Mouse (Mus musculus) adrenal gland, postnatal 10 days (tissue): ENCODE results near the gene 4930480E11Rik. TPM values are rescaled to one million over a fixed set of nuclear protein-coding genes. Genes with fewer than 3 reads are reported as not detected.
"Not testable (repeated sequence)": the region's sequence is repeated elsewhere in the genome, so short reads cannot be mapped to it uniquely, and the experiment has no call there.

Source experiments
- DNase-seq: peaks from one replicate; pipeline ENCODE4 v3.0.0; 2021; ENCODE audit warnings: mixed read lengths
- long read RNA-seq, 2 experiments: library from polyadenylated mRNA; stranded (forward); transcript quantifications; one replicate each; pipeline ENCODE4 v2.0.0; 2021
- total RNA-seq, 2 experiments: library from RNA; stranded (reverse); gene quantifications; 2 replicates each; pipeline ENCODE4 v1.2.3; 2021

Gene 4930480E11Rik
- total RNA-seq = not detected
- long read RNA-seq, experiment 1 = 0 reads
- long read RNA-seq, experiment 2 = 0 reads

GRCm38 (mm10) chrX:78369343-78369742, at the start of gene 4930480E11Rik:
4930480E11Rik (plus strand) TSS chrX:78369643.
- DNase-seq = no peak

- not testable (repeated sequence) for DNase-seq
Measured at GRCm38 (mm10) chrX:78403346-78403745, 33.9 kb downstream of the 4930480E11Rik start.

Other genes with a start within 250 kb of the 4930480E11Rik start
- gene Gm5938, start 244.2 kb upstream of the 4930480E11Rik start, total RNA-seq = not detected
- not detected for gene Obp1b, start 182.9 kb upstream of the 4930480E11Rik start, total RNA-seq
- not detected for gene Gm14743, start 123.7 kb upstream of the 4930480E11Rik start, total RNA-seq
- gene Prrg1, start 214.3 kb downstream of the 4930480E11Rik start, total RNA-seq = 10 to 100 TPM in 1 of 2 experiments, 1 to 10 TPM in 1; 7.0 to 11.1 TPM